Mouse (Mus musculus) thymus, adult 2 months (tissue): ENCODE measurements around the gene Pla2g5.

Source experiments
- CTCF ChIP-seq: fragments of 200-500 bp; IDR thresholded peaks from 2 replicates; pipeline ENCODE4 v1.5.1; 2012; ENCODE audit warnings: mild to moderate bottlenecking, control low read depth, low read length, moderate library complexity, borderline replicate concordance; ENCODE audit not compliant: control insufficient read depth, poor library complexity, insufficient read depth; ENCODE audit errors: extremely low read depth
- POLR2A ChIP-seq: fragments of 200-500 bp; IDR thresholded peaks from 2 replicates; pipeline ENCODE4 v1.6.1; 2012; ENCODE audit warnings: mild to moderate bottlenecking, low read length, control low read depth, moderate library complexity; ENCODE audit not compliant: control insufficient read depth, poor library complexity, insufficient read depth; ENCODE audit errors: extremely low read depth

DNA sequence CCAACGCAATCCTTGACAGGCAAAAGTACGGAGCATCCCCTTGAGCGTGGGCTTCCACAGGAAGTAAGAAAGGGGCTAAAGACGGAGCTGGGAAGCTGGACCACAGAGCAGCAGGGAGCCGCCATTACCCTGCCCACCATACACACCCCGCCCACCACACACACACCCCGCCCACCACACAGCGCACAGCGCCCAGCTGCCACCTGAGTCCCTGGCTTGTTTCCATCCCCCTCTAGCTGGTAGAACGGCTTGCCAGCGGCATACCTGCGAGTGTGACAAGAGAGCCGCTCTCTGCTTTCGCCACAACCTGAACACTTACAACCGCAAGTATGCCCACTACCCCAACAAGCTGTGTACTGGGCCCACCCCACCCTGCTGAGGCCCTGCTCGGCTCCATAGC is 18.9 kb upstream of the Pla2g5 start:
- no peak for TF ChIP-seq CTCF
- no peak for TF ChIP-seq POLR2A
